Mouse (Mus musculus): ENCODE measurements around the gene Lmna.

Gene Lmna

DNA sequence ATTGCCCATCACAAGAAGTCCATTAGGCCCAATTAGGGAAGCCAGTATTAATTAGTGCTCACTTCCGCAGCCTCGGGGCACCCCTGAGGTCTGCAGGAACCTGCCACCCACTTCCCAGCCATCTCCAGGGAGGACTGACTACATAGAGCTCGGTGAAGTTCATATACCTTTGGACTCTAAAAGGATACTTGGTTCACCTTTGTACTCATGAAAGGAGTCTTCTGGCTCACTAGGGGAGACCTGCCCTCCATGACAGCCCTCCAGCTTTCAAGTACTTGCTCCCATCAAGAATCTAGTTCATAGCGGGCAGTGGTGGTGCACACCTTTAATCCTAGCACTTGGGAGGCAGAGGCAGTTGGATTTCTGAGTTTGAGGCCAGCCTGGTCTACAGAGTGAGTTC, 8.7 kb upstream of the Lmna start:
- no peak for DNase-seq

DNA sequence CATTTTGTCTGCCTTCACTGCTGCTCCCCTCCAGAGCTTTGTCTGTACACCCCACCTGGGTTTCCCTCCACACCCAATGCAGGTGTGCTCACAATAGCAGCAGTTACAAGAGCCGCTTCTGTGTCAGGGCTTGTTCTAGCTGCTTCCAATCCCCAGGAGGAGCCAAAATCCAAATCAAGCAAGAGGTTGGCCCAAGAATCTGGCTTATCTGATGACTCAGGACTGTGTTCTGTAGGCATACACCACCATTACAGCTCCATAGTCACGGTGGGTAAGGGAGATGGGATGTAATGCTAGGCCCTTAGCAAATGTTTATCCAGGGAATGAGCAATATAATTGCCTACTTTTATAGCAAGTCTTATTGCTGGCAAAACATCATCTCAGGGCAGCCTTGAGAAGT, 6.7 kb upstream of the Lmna start:
- DNase-seq = no peak

DNA sequence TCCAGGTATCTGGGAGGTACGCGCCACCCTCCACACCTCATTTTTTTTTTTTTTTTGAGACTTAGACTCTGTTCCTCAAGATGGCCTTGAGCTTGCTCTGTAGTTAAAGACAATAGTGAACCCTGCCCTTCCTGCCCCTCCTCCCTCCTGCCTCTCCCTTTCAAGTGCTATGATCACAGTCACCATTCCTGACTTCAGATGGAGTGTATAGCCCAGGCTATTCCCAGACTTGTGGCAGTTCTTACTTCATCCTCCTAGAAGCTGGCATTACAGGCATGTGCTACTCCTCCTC, 5.3 kb upstream of the Lmna start:
- DNase-seq = no peak

- DNase-seq = no peak
These were observed 4.7 kb upstream of the Lmna start for GRCm38 (mm10) chr3:88514231-88515094.

DNA sequence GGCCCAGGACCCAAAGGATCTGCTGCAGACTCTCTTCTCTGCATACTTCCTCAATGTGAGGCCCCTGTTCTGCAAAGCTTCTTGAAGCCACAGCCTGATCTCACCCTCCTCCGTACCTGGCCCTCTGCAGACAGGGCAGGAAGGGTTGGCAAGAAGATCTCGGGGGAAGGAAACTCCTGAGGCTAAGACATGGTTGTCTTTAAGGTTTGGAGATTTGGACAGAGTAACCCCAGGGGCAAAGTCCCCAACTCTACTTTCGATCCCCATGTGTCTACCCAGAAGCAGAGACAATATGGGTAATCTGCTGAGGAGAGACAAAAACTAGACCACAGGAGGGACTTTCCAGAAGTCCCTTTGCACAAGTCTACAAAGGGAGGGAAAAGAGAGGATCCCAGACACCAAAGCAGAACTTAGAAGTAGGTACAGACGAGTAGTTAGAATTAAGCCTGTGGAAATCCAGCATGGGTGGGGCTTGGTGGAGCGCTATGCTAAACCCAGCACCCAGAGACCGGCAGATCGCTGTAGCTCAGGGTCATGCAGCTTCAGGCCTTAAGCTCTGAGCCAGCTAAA, 3.9 kb upstream of the Lmna start:
- DNase-seq = no peak

GRCm38 (mm10) chr3:88512896-88513545, 3.3 kb upstream of the Lmna start:
- DNase-seq = no peak

GRCm38 (mm10) chr3:88512141-88512895, 2.6 kb upstream of the Lmna start:
- DNase-seq = no peak

DNA sequence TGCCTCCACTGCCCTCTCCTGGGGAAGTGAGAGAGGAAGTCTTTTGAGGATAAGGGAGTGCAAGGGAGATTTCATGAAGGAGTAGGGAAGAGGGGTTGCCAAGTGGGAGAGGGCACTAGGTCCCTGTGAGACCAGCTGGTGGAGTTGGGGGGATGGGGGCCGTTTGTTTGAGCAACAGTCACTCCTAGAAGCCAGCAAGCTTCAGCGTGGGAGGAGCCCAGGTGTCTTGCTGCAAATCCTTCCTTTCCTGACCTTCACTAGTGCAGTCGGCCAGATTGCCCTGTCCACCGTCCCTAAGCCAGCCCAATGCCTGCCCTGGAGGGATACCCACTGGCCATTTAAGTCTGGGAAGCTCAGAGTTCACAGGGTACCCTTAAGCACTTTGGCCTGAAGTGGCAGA, 1.8 kb upstream of the Lmna start:
- DNase-seq = no peak

DNA sequence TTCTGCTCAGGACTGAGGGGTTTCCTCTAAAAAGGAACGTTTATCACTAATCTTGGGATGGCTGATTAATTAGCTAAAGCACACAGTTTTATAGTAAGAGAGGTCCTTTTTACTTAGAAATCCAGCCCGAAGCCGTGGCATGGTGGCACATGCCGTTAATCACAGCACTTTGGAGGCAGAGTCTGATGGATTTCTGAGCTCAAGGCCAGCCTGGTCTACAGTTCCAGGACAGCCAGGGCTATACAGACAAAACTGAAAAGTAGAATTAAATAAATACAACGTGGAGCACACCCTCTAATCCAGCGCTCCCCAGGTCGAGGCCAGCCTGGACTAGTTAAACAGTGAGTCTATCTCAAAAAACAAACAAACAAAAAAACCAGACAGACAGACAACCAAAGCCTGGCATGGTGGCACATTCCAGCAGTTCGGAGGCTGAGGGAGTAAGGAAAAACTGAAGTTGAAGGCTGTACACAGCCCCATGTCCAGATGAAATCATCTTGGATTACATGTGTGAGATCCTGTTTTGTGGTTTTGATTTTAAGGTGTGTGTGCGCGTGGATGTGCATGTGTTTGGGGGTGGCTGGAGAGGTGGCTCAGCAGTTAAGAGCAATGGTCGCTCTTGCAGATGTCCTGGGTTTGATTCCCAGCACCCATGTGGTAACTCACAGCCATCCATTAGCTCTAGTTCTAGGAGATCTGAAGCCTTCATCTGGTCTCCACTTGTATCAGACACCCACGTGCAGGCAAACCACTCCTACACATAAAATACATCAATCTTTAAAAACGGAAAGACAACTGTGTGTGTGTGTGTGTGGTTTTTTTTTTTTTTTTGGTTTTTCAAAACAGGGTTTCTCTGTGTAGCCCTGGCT, 899 bp upstream of the Lmna start:
- DNase-seq = no peak

- DNase-seq = no peak
These were observed 506 bp downstream of the Lmna start for GRCm38 (mm10) chr3:88509250-88509649.

DNA sequence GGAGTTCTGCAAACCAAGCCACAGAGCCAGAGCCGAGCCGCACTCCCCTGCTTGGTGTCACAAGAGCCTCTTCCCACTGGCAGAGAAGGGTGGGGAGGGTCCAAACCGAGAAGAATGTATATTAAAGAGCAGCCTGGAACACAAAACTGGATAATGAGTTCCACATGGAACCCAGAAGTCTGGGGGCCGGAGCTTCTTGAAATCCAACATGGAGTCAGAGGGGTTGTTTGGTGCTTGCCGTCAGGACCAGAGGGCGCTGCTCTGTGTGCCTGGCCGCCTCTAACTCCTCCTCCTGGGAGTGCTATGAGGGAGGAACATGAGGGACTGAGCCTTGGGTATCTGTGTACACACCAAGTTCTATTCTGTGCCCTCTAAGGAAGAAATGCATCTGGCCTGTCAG, 4.0 kb downstream of the Lmna start:
- no peak for DNase-seq

DNA sequence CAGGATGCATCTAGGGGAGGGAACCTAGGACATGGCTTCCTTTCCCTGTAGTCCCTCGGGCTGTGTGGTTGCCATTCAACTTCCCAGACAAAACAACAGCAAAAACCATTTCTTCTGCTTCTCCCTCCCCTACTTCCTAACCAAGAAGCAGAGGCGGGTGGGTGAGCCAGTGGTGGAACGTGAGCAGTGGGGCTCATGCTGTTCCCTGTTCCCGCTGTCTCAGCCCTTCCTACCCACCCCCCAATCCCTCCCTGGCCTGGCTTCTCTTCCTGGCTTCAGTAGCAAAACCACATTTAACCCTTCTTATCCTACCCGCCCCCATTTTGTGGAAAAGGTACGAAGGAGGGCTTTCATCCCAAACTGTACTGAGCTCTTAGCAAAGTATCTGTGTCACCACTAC, 4.7 kb downstream of the Lmna start:
- no peak for DNase-seq

- no peak for DNase-seq
These were observed 5.6 kb downstream of the Lmna start for GRCm38 (mm10) chr3:88503881-88504746.

GRCm38 (mm10) chr3:88503505-88503863, 6.3 kb downstream of the Lmna start:
- DNase-seq = no peak

GRCm38 (mm10) chr3:88502641-88503504, 6.9 kb downstream of the Lmna start:
- DNase-seq = peak; percentile 93

DNA sequence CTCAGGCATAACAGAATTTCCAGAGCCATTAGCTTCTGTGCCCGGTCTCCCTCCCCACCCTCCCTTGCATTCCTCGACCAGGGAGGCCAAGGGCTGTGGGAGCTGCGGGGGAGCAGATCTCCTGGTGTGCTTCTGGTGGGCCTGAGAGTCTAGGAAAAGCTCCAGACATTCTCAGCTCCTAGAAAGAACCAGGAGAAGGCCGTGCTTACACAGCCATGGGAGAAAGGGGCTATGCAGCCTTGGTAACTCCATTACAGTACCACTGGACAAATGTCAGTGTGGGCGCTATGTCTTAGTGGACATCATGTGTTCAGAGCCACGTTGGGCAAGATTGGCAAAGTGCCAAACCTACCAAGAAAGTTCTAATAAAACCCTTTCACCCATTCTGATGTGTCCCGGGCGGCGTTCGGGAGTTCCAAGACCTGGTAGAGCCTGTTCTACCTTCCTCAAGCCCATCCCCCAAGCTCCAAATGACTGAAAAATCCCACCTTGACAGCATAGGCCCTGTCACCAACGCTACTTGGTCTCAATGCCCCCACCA, 7.7 kb downstream of the Lmna start:
- DNase-seq = peak; percentile 58

DNA sequence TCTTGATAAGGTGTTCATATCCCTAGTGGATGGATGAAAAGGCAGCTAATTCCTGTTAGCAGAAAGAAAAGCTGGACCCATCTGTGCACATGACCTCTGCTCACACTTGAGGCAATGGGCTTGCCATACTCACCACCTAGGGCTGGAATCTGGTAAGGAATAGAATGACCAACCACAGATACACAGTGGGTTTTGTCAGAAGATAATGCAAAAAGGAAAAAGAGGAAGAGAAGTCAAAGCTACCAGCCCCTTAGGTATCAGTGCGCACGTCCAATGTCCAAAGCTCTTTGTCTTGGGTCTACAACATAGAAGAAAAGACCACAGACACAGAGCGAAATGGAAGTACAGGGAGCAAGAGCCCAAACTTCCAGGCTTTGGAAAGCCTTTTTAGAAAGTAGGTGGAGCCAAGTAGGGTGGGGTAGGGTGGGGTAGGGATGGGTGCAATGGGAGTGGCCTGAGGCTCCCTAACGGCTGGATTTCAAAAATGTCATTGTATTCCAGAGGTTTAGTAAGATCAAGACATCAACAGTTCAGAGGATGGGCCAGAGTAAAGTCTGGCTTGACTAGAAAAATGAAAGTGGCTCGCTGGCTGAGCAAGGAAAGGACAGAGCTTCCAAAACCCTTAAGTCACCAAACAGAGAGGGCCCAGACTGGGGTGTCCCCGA, 8.3 kb downstream of the Lmna start:
- no peak for DNase-seq

DNA sequence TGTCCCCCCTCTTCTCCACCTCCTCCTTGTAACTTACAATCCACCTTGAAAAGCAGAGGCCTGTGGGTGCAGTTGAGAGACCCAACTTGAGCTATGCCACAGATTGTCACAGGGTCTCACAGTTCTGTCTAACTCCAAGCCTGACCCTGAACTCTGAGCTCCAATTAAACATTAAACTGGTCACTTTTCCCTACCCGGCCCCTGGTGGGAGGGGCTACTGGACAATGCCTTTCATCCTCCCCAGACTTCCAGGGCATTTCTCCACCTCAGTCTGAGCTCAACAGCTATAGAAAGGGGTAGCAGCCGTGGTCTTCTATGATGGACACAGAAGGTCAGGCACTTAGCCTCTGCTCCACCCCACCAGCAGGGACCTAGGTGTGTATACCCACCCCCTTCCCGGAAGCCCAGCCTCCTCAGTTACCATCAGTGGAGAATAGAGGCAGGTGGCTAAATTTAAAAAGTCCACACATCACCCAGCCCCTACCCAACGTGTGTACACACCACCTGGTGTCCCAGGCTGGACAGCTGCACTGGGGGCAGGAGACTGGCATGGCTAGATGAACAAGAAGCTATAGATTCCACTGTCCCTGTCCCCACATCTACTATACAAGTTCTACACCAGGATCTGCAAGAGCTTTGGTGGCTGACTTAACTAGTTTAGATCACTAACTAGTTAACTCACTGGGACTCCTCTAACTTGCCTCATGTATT, 8.9 kb downstream of the Lmna start:
- peak; percentile 71 for DNase-seq

- DNase-seq = no peak
These were observed 9.7 kb downstream of the Lmna start for GRCm38 (mm10) chr3:88500087-88500486.
